Mouse (Mus musculus): Measurements from ENCODE around the gene Rala. TPM values are rescaled to one million over a fixed set of nuclear protein-coding genes. Genes with fewer than 3 reads are reported as not detected.

Rala gene
- total RNA-seq, 2 experiments from 2014 or later = 19.3 to 25.6 TPM

DNA sequence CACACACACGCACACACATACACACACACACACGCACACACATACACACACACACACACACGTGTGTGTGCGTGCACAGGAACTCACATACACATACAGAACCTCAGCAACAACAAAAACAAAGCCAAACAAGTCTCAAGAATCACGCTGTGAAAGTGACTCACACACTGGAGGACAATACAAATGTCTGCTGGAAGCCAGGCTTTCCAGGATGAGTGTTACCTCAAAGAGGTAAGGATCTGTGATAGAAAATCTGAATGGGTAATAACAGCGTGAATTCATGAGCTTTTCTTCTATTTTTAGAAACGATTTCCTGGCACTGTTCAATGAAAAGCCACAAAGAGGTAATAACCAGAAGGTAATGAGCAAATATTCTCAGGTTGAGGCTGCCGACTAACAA, 59.8 kb downstream of the Rala start:
- DNase-seq = no peak

DNA sequence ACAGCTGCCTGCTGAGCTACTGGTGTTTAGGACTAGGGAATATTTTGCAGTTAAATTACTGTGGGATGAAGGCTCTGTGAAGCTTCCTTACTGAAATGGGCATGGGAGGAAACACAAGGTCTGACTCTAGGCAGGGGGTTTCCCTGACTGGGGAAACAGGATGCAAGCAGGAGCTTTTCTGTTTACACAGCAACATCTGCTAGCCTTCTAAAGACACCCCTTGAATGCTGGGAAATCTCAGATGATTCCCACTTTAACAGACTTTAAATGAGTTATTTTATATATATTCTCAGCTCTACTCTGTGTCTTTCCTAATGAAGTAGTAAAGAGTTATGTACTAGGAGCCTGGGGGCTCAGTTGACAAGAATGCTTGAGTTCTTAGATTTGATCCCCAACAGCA, 65.0 kb downstream of the Rala start:
- DNase-seq = no peak

DNA sequence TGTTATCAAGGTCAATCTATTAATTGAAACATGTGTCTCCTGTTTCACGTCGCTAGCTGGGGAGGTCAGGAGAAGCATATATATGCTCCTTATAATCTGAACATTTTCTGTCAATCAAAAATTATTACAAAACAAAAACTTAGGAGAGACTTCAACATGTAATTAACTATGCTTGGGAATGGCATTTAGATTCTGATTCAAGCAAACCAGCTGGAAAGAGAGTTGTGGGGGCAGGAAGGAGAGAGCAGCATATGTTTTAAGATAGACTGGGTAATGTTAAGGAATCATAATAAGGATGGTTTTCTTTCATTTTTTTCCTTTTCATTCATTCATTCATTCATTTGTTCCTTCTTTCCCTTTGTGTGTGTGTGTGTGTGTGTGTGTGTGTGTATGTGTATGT, 77.3 kb downstream of the Rala start:
- DNase-seq = no peak

DNA sequence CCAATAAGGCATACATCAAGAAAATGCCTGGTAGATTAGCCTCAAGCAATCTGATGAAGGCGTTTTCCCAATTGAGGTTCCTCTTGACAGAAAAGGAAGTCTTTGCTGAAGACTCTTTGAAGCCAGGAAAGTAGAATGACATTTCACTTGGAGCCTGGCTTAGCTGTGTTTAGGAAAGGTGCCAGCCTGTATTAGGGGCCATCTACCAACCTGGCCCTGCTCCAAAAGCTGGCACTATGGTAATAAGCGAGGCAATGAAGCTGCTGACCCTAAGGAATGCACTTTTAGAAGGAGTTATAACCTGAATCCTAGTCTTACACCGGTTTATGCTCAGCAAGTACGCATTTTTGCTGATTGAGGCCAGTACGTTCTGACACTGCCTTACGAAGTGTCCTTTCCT, 83.5 kb downstream of the Rala start:
- DNase-seq = no peak

DNA sequence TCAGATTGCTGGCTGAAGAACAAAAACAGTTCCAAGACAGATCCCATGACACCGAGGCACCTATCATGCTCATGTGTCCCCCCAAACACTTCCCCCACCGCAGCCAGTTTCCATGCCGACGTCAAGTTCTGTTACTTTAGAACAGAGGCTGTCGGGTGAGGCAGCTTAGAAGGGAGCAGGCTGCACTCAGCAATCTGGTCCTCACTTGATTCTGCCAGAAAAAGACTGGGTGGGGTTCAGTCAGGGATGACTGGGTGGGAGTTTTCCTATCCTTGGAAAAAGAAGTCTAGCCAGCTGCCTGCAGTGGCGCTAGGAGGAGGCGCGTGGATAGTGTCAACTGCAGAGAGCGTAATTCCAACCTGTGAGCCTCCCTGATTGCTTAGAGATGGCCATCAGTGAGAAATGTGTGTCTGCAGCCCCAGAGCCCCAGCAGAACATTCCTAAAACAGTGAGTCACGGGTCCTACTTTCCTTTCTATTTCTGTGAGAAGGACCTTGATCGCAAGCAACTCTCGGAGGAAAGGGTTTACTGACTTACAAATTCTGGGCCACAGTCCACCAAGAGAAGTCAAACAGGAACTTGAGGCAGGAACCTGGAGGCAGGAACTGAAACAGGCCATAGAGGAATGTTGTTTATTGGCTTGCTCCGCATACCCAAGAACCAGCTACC, 84.5 kb downstream of the Rala start:
- peak; percentile 26 for DNase-seq

DNA sequence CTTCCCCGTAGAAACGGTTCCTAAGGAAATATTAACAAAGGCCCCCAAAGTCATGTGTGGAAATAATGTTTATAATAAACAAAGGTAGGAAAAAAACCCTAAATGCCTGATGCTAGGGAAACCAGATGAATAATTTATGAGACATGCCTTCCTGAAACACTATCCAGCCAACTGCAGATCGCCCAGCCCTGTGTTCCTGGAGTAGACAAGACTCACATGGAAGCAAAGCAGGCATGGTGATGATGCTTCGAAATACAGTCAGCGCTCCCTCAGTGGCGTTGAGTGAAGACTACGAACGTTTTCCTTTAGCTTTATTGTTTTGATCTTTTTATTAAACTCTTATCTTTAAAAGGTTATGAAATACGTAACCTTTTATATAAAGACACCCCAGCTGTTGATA, 87.0 kb downstream of the Rala start:
- DNase-seq = no peak

DNA sequence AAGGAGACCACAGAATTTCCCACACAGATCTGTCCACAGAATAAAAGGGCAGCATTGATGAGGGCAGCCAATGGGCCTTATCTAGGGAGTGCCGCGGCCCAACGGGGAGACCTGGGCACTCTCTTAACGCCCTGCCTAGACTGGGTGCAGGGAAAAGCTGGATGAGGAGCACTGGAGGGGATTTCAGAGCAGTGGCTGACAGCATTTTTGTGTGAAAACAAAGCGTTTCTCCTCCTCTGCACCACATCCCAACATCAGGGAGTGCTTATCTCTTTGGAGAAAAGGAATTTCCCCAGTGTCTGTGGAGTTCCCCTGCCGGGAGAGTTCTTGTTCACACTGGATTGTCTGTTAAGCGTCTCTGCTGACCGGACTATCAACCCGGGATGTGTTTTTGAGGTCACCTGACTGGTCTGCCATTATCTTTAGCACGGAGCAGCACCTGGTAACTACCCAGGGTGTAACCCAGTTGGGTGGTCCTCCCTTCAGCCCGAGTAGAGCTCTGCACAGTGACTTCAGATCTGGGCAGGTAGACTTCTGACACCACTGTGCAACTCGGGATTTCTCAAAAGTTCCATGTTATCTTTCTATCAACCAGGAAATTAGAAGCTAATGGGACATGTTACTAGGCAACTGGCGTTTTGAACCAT, 88.4 kb downstream of the Rala start:
- no peak for DNase-seq

DNA sequence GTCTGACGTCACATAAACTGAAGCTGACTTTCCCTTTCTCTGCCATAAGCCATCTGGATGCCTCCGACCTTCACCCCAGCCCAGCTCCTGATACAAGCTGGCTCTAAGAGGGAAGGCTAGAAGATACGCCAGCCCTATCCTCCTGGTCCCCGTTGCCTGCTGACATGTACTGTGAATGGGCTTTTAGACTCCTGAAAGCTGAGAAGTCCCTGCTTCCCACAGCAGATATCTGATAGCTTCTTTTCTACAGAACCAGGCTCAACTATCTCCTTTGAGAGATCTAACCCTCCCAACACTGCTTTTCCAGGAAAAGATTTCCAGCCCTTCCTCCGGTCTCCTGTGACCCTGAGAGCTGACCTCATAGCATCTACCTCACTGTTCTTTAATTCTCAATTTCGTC, 89.3 kb downstream of the Rala start:
- peak; percentile 28 for DNase-seq

DNA sequence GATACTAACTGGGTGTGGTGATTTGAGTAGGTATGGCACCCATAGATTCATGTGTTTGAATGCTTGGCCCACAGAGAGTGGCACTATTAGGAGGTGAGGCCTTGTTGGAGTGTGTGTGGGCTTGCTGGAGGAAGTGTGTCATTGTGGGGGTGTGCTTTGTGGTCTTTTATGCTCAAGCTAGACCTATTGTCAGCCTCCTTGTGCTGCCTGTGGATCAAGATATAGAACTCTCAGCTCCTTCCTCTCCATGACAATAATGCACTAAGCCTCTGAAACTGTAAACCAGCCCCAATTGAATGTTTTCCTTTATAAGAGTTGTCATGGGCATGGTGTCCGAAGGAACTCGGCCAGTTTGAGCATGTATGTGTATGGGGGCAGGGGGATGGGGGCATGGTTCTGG, 100.7 kb downstream of the Rala start:
- no peak for DNase-seq

DNA sequence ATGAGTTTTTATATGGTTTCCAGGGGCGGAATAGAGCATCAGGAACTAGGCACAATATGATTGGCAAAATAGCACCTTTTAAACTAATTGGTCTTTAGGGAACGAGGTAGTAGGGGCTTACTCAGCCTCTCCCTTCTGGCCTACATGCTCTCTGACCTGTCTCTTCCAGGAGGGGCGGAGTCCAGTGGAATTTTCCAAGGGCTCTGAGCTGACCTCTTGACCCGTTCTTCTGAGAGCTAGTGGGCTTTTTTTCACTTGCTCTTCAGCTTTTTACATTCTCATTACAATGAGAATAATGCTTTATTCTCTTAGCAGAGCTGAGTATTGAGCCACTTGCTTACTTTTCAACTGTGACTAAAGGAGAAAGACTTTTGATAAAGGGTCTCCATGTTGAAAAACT, 101.3 kb downstream of the Rala start:
- no peak for DNase-seq

DNA sequence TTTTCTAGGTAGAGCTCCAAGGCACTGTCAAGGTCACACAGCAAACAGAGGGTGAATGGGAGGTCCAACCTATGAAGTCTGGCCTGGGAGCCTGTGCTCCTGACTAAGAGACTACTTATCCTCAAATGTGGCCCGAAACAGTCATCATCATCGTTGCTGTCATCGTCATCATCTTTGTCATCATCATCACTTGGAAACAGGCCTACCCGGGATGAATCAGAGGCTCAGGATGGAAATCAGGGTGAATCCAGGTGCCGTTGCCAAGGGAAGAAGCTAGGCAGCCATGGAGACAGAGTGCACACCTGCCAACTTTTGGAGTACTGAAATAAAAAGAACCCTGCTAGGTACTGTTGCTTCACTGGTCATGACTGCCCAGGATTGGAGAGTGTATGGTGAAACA, 104.9 kb downstream of the Rala start:
- DNase-seq = no peak

DNA sequence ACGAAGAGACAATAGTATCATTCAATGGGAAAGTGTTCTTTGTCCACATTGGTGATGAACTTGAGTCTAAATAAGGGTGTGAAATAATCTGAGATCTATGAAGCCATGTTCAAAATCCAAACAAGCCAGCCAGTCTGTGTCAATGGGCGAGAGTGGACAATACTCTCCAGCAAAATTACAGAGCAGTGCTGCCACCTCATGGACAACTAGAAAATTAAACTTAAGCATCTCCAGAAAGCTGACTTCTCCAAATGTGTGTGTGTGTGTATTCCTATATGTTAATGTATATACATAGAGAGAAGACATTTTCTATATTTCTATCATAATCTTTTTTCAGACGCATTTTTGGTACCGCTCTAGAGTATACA, 105.6 kb downstream of the Rala start:
- DNase-seq = no peak

DNA sequence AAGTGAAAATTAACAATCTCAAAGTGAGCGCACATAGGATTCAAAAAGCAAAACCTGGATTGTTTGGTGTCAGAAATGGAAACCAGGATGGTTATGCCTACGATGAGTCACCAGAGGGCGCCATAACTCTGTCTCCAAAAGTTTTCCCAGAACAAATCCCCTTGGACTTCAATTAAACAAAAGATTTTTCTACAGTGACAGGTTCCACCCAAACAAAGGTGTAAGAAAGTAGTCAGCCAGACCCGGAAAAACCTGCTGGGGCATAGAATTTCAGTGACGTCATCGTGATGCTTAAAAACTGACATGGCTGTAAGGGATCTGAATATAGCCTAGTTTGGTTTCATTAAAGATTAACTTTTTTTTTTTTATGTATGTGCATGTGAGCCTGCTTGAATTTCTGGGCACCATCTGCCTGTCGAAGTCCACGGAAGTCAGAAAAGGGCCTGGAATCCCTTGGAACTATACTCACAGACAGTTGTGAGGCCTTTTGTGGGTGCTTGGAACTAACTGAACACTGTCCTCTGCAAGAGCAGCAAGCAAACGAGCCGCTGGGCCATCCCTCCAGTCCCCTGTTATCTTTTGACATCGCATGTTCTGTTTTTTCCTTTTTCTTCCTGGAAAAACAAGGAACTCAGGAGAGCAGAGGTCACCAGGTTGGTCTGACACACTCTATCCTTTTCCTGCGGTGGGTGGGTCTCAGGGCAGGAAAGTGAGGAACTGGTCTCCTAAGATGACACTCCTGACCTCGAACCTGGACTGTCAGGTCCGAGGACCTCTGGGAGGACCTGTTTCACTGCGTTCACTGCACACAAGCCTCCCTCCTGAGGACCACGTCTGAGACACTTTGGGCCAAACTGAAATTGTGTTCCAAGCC, 106.2 kb downstream of the Rala start:
- no peak for DNase-seq

DNA sequence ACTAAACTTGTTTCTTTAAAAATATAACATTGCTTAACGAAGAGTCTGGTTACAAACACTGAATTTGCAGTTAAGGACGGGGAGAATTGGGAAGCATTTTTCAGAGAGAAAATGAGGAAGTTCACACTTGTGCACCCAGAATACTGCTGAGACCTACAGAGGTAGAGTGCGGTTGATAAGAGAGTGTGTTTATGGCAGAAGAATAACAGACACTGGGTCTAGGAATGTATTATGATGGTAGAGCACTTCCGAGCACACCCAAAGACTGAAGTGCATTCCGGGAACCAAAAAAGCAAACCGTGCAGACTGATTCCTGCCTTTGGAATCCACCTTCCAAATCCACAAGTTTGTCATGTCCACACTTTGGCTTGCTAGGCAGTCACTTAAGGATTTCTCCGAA, 107.2 kb downstream of the Rala start:
- DNase-seq = no peak

DNA sequence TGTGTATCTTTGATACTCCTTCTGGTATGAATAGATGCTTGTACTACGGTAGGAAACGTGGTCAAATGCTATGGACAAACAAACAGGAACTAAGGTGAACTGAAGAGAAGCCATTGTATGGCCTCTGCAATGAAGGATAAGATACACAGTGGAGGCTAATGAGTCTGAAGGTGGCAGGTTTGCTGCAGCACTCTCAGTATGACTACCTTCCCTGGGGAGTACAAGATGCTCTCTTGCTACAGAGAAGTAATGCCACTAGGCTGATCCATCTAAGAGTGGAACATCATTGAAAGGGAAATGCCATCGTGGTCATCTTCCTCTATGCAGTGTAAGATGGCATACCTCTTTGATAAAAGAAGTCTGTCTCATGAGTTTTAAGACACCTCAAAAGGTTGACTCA, 111.1 kb downstream of the Rala start:
- DNase-seq = no peak

Other genes with a start within 250 kb of the Rala start
- 1 to 10 TPM; 6.2 to 7.3 TPM for gene Mplkip, start 249.0 kb downstream of the Rala start, total RNA-seq (2021)
- gene Sugct, start 248.7 kb downstream of the Rala start, total RNA-seq (2021) = under 1 TPM; 0.82 to 0.86 TPM
- gene Cdk13, start 139.1 kb downstream of the Rala start, total RNA-seq (2021) = 10 to 100 TPM; 17.1 to 19.6 TPM
- gene Yae1d1, start 49.1 kb upstream of the Rala start, total RNA-seq (2021) = 10 to 100 TPM; 12.4 to 14.5 TPM

Measured in gastrocnemius, postnatal 25 days (tissue).